Mouse (Mus musculus) megakaryocyte, embryonic 14.5 days (primary cell): ENCODE measurements around the gene Gtpbp2.

Experiments used
- FLI1 ChIP-seq: IDR thresholded peaks from 2 replicates; pipeline ENCODE4 v1.6.1; 2012; ENCODE audit warnings: low read length, inconsistent platforms, mixed read lengths
- GATA1 ChIP-seq: IDR thresholded peaks from 3 replicates; pipeline ENCODE4 v1.6.1; 2012; ENCODE audit warnings: mixed read lengths, low read length, inconsistent platforms, borderline replicate concordance

DNA sequence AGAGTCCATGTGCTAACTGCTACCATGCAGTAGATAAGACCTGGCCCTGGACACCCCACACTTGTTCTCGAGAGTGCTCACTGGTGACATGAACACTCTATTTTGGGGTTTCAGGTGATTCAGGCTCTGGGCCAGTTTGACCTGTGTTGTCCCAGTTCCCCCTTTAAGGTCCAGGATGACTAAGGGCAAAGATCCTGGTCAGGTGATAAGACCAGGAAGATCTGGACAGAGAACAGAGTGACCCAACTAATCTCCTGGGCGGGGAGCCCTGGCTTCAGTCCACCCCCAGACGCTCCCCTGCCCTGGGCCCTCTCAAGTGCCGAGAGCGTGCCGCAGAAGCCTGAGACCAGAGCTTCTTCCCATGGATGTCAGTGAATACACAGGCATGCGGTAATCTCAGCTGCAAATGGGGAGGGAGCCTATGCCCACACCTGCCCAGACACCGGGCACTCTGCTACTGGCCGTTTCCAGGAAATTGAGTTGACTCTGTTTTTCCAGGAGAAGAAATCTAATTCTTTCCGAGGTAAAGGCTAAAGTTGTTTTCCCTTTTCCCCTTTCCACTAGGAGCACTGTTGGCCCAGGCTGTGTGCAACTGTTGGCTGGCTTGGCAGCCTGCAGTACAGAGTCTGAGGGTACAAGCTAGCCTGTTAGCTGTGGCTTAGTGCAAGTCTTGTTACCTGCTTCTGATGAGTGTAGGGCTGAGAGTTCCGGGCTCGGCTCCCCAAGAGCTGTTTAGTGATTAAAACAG, 36.7 kb upstream of the Gtpbp2 start:
- TF ChIP-seq GATA1 (no peak), FLI1 (no peak)
